ENCODE assay signal across 12 mouse cellular contexts in the genomic region with DNA sequence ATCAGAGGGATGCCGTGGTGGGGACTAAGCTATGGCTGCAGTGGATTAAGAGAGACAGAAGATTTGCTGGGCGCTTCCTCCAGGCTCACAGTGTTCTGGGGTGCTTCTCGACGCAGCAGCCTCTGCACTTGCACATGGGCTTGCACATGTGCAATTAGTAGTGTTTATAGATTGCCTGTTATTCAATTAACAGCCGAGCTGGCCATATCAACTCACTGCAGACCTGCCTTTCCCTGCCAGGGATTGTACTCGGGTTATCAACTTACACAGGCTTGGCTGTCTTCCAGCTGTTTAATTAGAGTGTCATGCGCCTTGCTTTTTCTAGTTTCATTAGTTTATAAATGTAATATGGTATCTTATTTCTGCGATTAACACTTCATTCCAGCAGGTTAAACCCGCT.
DNase-seq lines count a peak whose midpoint lies in the region; ATAC-seq lines count a peak whose summit lies in the region.
"Had no signal": no experiment of that assay in that cellular context is flagged by ENCODE, and none has a peak within 500 bp of the region (broad histone marks: within the 10 kb centered on the region; RNA-seq: fewer than 3 reads in every experiment).

No protein-coding gene starts in this region.

- H3K4me2 ChIP-seq in liver, embryonic 11.5 days: no peak overlapping the region
- H3K4me2 ChIP-seq: embryonic facial prominence, embryonic 12.5 days; lung, embryonic 15.5 days had no signal

- H3K4me3 ChIP-seq in liver, embryonic 11.5 days (ENCODE audit: low read depth, low read length): no peak overlapping the region
- H3K4me3 ChIP-seq: embryonic facial prominence, embryonic 12.5 days; lung, embryonic 15.5 days had no signal

- H3K36me3 ChIP-seq in liver, embryonic 11.5 days (ENCODE audit: control insufficient read depth, insufficient read depth, low read length): no peaks in the 10 kb centered on the region
- H3K36me3 ChIP-seq: embryonic facial prominence, embryonic 12.5 days; lung, embryonic 15.5 days had no signal

- H3K27me3 ChIP-seq in liver, embryonic 11.5 days (replicated peaks; ENCODE audit: control insufficient read depth, insufficient read depth, low read length): no peaks in the 10 kb centered on the region
- H3K27me3 ChIP-seq: embryonic facial prominence, embryonic 12.5 days; lung, embryonic 15.5 days had no signal

- no peaks in the 10 kb centered on the region for H3K9me3 ChIP-seq in liver, embryonic 11.5 days (ENCODE audit: control insufficient read depth, low read length)
- H3K9me3 ChIP-seq: embryonic facial prominence, embryonic 12.5 days; lung, embryonic 15.5 days had no signal

- WGBS in liver, embryonic 11.5 days: 54% methylated on average over 9 of the region's 9 CpGs

- DNase-seq in gastrocnemius, adult 18-20 months (ENCODE audit: low spot score): peak; percentile 24
- no peak for DNase-seq in gastrocnemius, postnatal 14 days
- peak; percentile 67 for DNase-seq in retina, postnatal 1 day
- DNase-seq in retina, embryonic 14.5 days (ENCODE audit: low spot score): no peak
- DNase-seq in liver, embryonic 11.5 days (ENCODE audit: low spot score): no peak
- DNase-seq in cerebellum, adult 18-20 months: no peak
- DNase-seq in testis, postnatal 10 days (ENCODE audit: low spot score): no peak
- DNase-seq: kidney, adult 8-10 months; thymus, postnatal 4 days had no signal

- no peak overlapping the region for H3K27ac ChIP-seq in liver, embryonic 11.5 days (ENCODE audit: low read depth, low read length)
- H3K27ac ChIP-seq: embryonic facial prominence, embryonic 12.5 days; lung, embryonic 15.5 days had no signal

- intact Hi-C loops in gastrocnemius, postnatal 14 days (cut with DNase I; ENCODE audit: low total_unique reads): no loop called here

- H3K4me1 ChIP-seq in liver, embryonic 11.5 days (replicated peaks; ENCODE audit: control insufficient read depth, insufficient read depth, low read length): no peaks in the 10 kb centered on the region
- H3K4me1 ChIP-seq: lung, embryonic 15.5 days had no signal

- peak; percentile 83 for ATAC-seq in liver, embryonic 11.5 days (replicated peaks; ENCODE audit: low FRiP score)
- ATAC-seq in granulocyte monocyte progenitor cell, adult 5-6 weeks (replicated peaks; ENCODE audit: poor library complexity, severe bottlenecking): no peak

- no peak overlapping the region for H3K9ac ChIP-seq in liver, embryonic 11.5 days (ENCODE audit: low read depth, low read length)
- H3K9ac ChIP-seq: embryonic facial prominence, embryonic 12.5 days; lung, embryonic 15.5 days had no signal

Comparison
In these comparisons a context has a peak if more than half of its experiments do, and no peak if none do; other contexts are left out.
1. DNase-seq: peak in gastrocnemius, adult 18-20 months (single experiment) and retina, postnatal 1 day (single experiment); none in gastrocnemius, postnatal 14 days (single experiment), retina, embryonic 14.5 days (single experiment), liver, embryonic 11.5 days (single experiment), cerebellum, adult 18-20 months (0 of 2) and testis, postnatal 10 days (single experiment).